Mouse (Mus musculus) olfactory bulb, adult 2 months (tissue): ENCODE results near the gene Myo9a.

ENCODE experiments used
- CTCF ChIP-seq: fragments of 200-500 bp; IDR thresholded peaks from 2 replicates; pipeline ENCODE4 v1.5.1; 2012; ENCODE audit warnings: low read depth, mild to moderate bottlenecking, low read length, moderate library complexity; ENCODE audit not compliant: insufficient read depth
- POLR2A ChIP-seq: fragments of 200-500 bp; IDR thresholded peaks from 2 replicates; pipeline ENCODE4 v1.6.1; 2012; ENCODE audit warnings: mild to moderate bottlenecking, low read depth, low read length, moderate library complexity; ENCODE audit not compliant: insufficient read depth

- TF ChIP-seq CTCF (no peak), POLR2A (no peak)
Observed at GRCm38 (mm10) chr9:59948226-59948625, 197.5 kb downstream of the Myo9a start.
